Mouse (Mus musculus) midbrain, embryonic 15.5 days (tissue): ENCODE measurements around the gene Aspg. TPM values are rescaled to one million over a fixed set of nuclear protein-coding genes. Genes with fewer than 3 reads are reported as not detected.
A peak's percentile ranks its signal among the peaks of the same experiment; 100 is the strongest.

Experiments
- ATAC-seq: fragments of 200-750 bp; cut with Nextera tagmentation; replicated peaks from 2 replicates; pipeline ENCODE4 v1.8.0; 2017; ENCODE audit warnings: moderate TSS enrichment
- H3K27ac ChIP-seq: fragments of 300-500 bp; sonication (generic); 2 replicates; pipeline ENCODE4 v1.5.1; 2015; ENCODE audit warnings: mild to moderate bottlenecking, inconsistent platforms
- H3K27me3 ChIP-seq: fragments of 300-500 bp; sonication (generic); replicated peaks from 2 replicates; pipeline ENCODE4 v1.6.1; 2015; ENCODE audit warnings: inconsistent platforms
- H3K36me3 ChIP-seq: fragments of 300-500 bp; sonication (generic); replicated peaks from 2 replicates; pipeline ENCODE4 v1.6.1; 2015; ENCODE audit warnings: inconsistent platforms
- H3K4me1 ChIP-seq: fragments of 300-500 bp; sonication (generic); 2 replicates; pipeline ENCODE4 v1.6.1; 2015; ENCODE audit warnings: inconsistent platforms
- H3K4me2 ChIP-seq: fragments of 300-500 bp; sonication (generic); 2 replicates; pipeline ENCODE4 v1.6.1; 2015; ENCODE audit warnings: inconsistent platforms, mild to moderate bottlenecking, moderate library complexity
- H3K4me3 ChIP-seq: fragments of 300-500 bp; sonication (generic); 2 replicates; pipeline ENCODE4 v1.5.1; 2015; ENCODE audit warnings: mild to moderate bottlenecking, inconsistent platforms
- H3K9ac ChIP-seq: fragments of 300-500 bp; sonication (generic); 2 replicates; pipeline ENCODE4 v1.6.1; 2015; ENCODE audit warnings: mild to moderate bottlenecking, inconsistent platforms
- H3K9me3 ChIP-seq: fragments of 300-500 bp; sonication (generic); 2 replicates; pipeline ENCODE4 v1.6.1; 2016; ENCODE audit warnings: inconsistent platforms
- WGBS: fragments of 180-500 bp; shearing (Covaris S2); methylation state at CpG from one replicate; pipeline ENCODE4 v1.1.7; 2015; ENCODE audit warnings: mixed read lengths; 5-methylcytosine and 5-hydroxymethylcytosine counted together
- polyA plus RNA-seq: library from polyadenylated mRNA; unstranded; fragments of >200 nt; fragmentation: Nextera tagmentation; extraction: Ambion mirVana; gene quantifications from 2 replicates; pipeline ENCODE4 v1.2.1, GENCODE M21; 2015

The Aspg gene
- polyA plus RNA-seq, 1 experiment from 2014 or later = 1.3 TPM

GRCm38 (mm10) chr12:112143833-112144201 is 37.3 kb downstream of the Aspg start:
- Histone ChIP-seq H3K4me3 (peak overlapping the region; percentile 58), H3K27ac (peak overlapping the region; percentile 69), H3K9ac (peak overlapping the region; percentile 62), H3K4me1 (peaks cover 50% of the 10 kb centered on the region), H3K4me2 (peak overlapping the region; percentile 82), H3K36me3 (no peaks in the 10 kb centered on the region), H3K27me3 (peaks cover 37% of the 10 kb centered on the region), H3K9me3 (no peaks in the 10 kb centered on the region)
- WGBS = under 1% methylated on average over 45 of the region's 52 CpGs
- ATAC-seq = no peak

DNA sequence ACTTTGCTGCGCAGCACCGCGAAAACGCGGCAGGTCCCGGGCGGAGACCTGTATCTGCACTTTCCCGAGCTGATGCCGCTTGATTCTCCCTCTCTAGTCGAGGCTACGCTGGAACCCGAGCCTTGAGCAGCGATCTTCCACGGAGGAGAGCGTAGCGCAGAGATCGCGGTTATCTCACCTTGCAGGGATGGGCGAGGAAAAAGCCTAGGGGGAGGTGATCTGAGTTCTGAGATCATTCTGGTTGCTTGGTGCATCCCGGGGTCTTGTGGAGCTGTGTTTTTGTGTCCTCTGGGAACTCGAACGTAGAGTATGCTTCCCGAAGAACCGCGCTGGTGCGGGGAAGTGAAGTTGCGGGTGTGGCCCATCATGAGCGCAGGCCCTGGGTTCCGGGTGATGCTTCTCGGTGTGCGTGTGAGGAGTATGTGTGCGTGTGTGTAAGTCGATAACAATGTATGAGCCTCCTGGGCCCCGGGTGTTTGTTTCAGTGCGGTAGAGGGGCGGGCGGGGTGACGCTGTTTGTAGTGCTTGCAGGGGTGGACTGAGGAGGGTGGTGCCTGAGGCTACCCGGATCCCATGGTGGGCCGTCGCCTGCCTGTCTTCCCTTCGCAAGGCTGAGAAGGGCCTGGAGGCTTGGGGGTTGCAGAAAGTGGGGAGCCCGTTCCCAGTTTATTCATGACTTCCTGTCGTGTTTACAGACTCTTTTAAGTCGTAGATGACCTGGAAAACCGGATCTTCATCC is 38.1 kb downstream of the Aspg start:
- Histone ChIP-seq H3K27me3 (peaks cover 37% of the 10 kb centered on the region), H3K4me2 (peak overlapping the region; percentile 82), H3K4me1 (peaks cover 52% of the 10 kb centered on the region), H3K9me3 (no peaks in the 10 kb centered on the region), H3K4me3 (peak overlapping the region; percentile 58), H3K9ac (peak overlapping the region; percentile 62), H3K36me3 (no peaks in the 10 kb centered on the region), H3K27ac (peak overlapping the region; percentile 69)
- no peak for ATAC-seq
- WGBS = under 1% methylated on average over 46 of the region's 46 CpGs

DNA sequence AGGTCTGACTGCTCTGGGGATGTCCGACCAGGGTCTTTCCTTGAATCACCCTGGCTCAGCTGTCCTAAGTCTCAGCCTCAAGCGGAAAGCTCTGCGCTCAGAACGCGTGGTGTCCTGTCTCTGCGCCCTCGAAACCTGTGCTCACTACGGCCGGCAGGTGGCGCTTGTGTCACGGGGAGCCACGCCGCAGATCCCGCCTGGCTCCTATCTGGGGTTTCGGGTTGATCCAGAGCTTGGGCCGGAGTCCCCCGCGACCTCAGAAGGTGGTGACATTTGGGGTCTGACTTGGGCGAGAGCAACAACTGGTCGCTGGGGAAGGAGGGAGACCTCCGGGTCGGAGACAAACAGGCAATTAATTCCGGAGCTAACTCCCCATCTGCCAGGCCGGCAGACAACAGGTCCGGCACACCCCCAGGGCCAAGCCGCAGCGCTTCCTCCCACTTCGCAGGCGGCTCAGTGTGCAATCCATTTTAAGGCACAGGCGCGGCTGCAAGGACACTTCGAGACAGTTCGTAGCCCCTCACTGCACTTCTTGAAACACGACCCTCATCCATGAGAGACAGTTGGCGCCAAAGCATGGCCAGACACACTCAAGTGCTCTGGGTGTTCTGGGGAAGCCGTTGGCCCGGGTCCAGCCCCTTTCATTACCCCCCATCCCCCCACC is 38.9 kb downstream of the Aspg start:
- H3K4me3 ChIP-seq = peak overlapping the region; percentile 58
- peak overlapping the region; percentile 69; the same call in 1 of the 2 replicates for H3K27ac ChIP-seq
- peaks cover 60% of the 10 kb centered on the region for H3K4me1 ChIP-seq
- no peaks in the 10 kb centered on the region for H3K36me3 ChIP-seq
- H3K4me2 ChIP-seq = peak overlapping the region; percentile 82
- under 1% methylated on average over 37 of the region's 37 CpGs for WGBS
- peak; percentile 70 for ATAC-seq
- H3K27me3 ChIP-seq = peaks cover 37% of the 10 kb centered on the region
- H3K9ac ChIP-seq = peak overlapping the region; percentile 62
- H3K9me3 ChIP-seq = no peaks in the 10 kb centered on the region

GRCm38 (mm10) chr12:112145875-112146651 is 39.6 kb downstream of the Aspg start, which contains the start of gene Kif26a:
Gene Kif26a, plus strand, starts transcription at chr12:112146208.
- under 1% methylated on average over 67 of the region's 68 CpGs for WGBS
- Histone ChIP-seq H3K27ac (peak within 1 kb of the TSS; percentile 69), H3K4me2 (peak within 1 kb of the TSS; percentile 82), H3K9ac (peak within 1 kb of the TSS; percentile 62), H3K4me1 (peaks cover 62% of the 10 kb centered on the region), H3K4me3 (peak within 1 kb of the TSS; percentile 58), H3K36me3 (no peaks in the 10 kb centered on the region), H3K9me3 (no peaks in the 10 kb centered on the region), H3K27me3 (peaks cover 37% of the 10 kb centered on the region)
- ATAC-seq = peak; percentile 48

DNA sequence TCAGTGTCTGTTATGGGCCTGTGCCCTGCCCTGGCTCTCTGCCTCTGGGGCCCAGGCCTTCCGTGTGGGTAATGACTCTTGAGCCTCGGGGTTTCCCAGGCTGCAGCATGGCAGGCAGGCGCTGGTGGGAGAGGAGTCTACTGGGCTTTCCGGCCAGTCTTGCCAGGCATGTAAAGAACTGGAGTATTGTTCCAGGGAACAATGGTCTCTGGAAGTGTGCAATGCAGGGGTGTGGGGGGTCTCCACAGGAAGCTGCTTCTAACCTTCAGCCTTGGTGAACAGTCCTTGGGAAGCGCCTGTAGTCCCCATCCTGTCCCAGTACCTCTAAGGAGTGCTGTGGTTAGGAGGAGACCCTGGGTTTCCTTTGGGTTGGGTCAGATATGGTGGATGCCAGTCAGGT is 40.9 kb downstream of the Aspg start:
- Histone ChIP-seq H3K36me3 (no peaks in the 10 kb centered on the region), H3K27me3 (peaks cover 26% of the 10 kb centered on the region), H3K9me3 (no peaks in the 10 kb centered on the region), H3K27ac (no peak overlapping the region), H3K4me3 (peak overlapping the region; percentile 58), H3K4me2 (peak overlapping the region; percentile 82), H3K9ac (peak overlapping the region; percentile 49; the same call in 1 of the 2 replicates), H3K4me1 (peaks cover 69% of the 10 kb centered on the region)
- WGBS = 28% methylated on average over 5 of the region's 5 CpGs
- ATAC-seq = no peak

DNA sequence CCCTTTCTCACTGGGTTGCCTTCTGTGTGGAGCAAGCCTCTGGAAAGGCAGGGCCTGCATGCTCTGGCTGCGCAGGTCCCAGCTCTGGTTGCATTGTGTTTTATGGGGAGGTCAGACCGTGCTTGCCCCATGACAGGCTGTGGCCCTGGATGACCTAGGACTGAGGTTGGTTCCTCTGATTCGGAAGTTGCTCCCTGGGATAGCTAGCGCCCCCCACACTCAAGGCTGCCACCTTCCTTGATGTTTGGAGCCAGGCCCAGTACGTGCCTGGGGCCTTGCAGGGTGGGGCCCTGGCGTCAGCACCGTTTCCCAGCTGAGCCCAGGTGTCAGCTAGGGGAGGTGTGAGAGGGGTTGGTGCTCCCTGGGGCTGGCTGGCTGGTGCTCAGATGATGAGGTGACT is 43.5 kb downstream of the Aspg start:
- H3K27me3 ChIP-seq = 0 out of 2 replicates have a peak, but pooled peaks cover 4% of the 10 kb centered on the region
- H3K9ac ChIP-seq = no peak overlapping the region
- peaks cover 57% of the 10 kb centered on the region for H3K4me1 ChIP-seq
- no peak overlapping the region for H3K4me3 ChIP-seq
- ATAC-seq = no peak
- H3K4me2 ChIP-seq = peak overlapping the region; percentile 82
- H3K36me3 ChIP-seq = no peaks in the 10 kb centered on the region
- H3K27ac ChIP-seq = no peak overlapping the region
- no peaks in the 10 kb centered on the region for H3K9me3 ChIP-seq
- 68% methylated on average over 7 of the region's 7 CpGs for WGBS

DNA sequence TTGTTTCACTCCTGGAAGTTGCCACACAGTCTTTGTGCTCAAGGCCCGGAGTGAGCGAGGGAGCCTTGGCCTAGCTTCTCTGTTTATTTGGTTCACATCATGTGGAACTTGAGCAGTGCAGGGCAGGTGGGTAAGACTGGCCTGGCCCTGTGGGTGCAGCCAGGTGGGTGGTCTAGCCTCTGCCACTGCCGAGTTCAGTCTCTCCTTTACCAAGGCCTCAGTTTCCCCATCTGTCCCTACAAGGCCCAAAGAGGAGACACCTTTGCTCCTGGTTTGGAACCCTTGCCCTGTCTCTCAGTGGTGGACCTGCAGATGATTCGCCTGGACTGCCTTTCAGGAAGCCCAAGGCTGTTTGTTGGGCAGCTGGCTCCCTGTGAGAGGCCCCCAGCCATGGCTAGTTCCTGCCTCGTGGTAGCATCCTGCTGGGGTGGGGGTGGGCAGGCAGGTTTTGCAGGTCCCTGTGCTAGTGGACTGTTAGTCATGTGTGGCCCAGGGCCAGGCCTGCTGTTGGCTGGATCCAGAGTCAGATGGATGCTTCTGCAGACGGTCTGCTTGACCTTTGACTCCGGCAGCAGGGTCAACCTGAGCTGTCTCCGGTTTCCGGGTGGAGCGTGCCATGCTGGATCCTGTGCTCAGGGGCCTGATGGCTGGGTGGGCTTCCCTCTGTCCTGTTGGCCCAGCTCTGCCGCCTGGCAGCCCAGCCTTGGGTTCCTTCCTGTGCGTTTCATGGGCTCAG is 44.9 kb downstream of the Aspg start:
- no peak for ATAC-seq
- 41% methylated on average over 12 of the region's 12 CpGs for WGBS
- H3K27me3 ChIP-seq = 0 out of 2 replicates have a peak, but pooled peaks cover 4% of the 10 kb centered on the region
- H3K4me1 ChIP-seq = peaks cover 58% of the 10 kb centered on the region
- no peak overlapping the region for H3K27ac ChIP-seq
- no peaks in the 10 kb centered on the region for H3K36me3 ChIP-seq
- H3K4me2 ChIP-seq = peak overlapping the region; percentile 11; the same call in 1 of the 2 replicates
- H3K4me3 ChIP-seq = no peak overlapping the region
- no peak overlapping the region for H3K9ac ChIP-seq
- H3K9me3 ChIP-seq = no peaks in the 10 kb centered on the region

DNA sequence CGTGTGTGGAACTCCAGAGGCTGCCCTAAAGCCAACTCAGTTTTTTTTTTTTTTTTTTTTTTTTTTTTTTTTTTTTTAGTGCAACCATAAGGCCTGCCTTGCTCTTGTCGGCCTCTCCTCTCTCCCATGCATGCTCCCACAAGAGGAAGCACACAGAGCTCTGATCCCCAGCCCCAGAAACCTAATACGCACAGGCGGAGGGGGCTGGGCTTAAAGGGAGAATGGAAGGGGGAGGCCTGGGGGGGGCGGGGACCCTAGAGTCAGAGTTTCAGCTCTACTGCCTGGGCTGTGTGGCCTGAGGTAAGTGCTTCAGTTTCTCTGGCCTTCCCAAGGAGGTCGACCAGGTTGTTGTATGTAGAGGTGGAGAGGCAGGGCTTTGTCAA is 45.5 kb downstream of the Aspg start:
- H3K4me2 ChIP-seq = no peak overlapping the region
- H3K27ac ChIP-seq = no peak overlapping the region
- no peak overlapping the region for H3K4me3 ChIP-seq
- 0 out of 2 replicates have a peak, but pooled peaks cover 4% of the 10 kb centered on the region for H3K27me3 ChIP-seq
- WGBS = 52% methylated on average over 6 of the region's 6 CpGs
- no peak overlapping the region for H3K9ac ChIP-seq
- H3K36me3 ChIP-seq = no peaks in the 10 kb centered on the region
- peaks cover 57% of the 10 kb centered on the region for H3K4me1 ChIP-seq
- no peak for ATAC-seq
- no peaks in the 10 kb centered on the region for H3K9me3 ChIP-seq

DNA sequence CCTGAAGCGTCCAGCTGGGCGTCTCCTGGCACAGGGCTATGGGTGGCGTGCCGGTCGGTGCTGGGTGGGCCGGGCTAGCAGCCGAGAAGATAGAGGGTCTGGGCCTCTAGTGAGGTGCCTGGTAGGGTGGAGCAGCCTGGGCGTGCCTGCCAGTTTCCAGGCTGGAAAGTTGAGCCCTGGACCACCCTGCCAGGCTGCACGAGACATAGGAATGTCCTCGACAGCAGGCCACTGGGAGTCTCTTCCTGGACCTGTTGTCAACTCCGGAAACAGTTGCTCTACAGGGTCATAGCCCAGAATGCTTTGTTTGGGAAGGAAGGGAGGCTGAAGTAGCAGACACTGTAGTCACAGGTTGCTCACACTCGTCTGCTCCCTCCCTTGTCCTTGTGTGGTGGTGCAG is 47.1 kb downstream of the Aspg start:
- Histone ChIP-seq H3K9ac (no peak overlapping the region), H3K27ac (no peak overlapping the region), H3K4me1 (peaks cover 47% of the 10 kb centered on the region), H3K27me3 (no peaks in the 10 kb centered on the region), H3K36me3 (no peaks in the 10 kb centered on the region), H3K9me3 (no peaks in the 10 kb centered on the region), H3K4me3 (no peak overlapping the region), H3K4me2 (no peak overlapping the region)
- 79% methylated on average over 12 of the region's 12 CpGs for WGBS
- no peak for ATAC-seq

- no peak overlapping the region for H3K27ac ChIP-seq
- ATAC-seq = no peak
Measured at GRCm38 (mm10) chr12:112154476-112154875, 48.0 kb downstream of the Aspg start.

DNA sequence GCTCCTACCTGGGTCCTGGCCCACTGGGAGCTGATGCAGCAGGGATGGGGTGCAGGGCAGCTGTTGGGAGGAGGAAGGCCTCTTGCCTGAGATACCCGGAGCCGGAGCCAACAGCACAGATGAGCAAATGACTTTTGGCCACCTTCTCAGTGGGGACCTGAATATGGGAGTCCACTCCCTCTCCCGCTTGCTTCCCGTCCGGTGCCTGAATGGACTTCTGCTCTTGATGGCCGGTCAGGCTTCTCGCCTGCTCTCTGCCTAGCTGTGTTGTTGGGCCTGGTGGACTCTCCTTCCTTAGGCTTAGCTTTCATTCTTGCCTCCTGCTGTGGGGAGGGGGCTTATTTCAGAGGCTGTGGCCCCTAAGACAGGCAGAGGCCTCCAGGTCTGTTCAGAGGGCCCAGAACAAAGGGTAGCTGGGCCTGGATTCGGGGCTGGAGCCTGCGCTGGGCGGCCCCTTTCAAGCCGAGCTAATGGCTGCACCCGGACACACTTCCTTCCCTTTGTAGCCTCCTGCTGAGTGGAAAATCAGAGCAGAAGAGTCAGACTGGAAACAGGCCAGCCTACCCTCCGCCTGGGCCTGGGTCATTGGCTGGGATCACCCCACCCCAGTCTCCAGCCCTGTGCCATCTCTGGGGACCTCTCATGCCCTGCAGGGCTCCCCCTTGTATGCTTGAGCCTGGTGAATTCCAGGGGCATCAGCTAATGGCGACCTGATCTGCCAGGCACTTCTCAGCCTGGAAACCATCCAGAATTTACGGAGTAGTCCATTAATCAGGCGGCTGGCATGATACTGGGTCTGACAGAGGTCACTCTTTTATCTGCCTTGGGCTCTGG is 49.0 kb downstream of the Aspg start:
- Histone ChIP-seq H3K9ac (no peak overlapping the region), H3K4me1 (peaks cover 36% of the 10 kb centered on the region), H3K4me2 (peak overlapping the region; percentile 9; the same call in 1 of the 2 replicates), H3K9me3 (no peaks in the 10 kb centered on the region), H3K4me3 (no peak overlapping the region), H3K36me3 (no peaks in the 10 kb centered on the region), H3K27ac (peak overlapping the region; percentile 32), H3K27me3 (no peaks in the 10 kb centered on the region)
- ATAC-seq = no peak
- 32% methylated on average over 16 of the region's 16 CpGs for WGBS

More at GRCm38 (mm10) chr12:112154476-112154875, 48.0 kb downstream of the Aspg start:
- H3K27me3 ChIP-seq = no peaks in the 10 kb centered on the region
- H3K36me3 ChIP-seq = no peaks in the 10 kb centered on the region
- H3K4me2 ChIP-seq = no peak overlapping the region
- H3K9ac ChIP-seq = no peak overlapping the region
- H3K4me3 ChIP-seq = no peak overlapping the region
- WGBS = 34% methylated on average over 5 of the region's 5 CpGs
- H3K9me3 ChIP-seq = no peaks in the 10 kb centered on the region
- H3K4me1 ChIP-seq = peaks cover 45% of the 10 kb centered on the region
